Mouse (Mus musculus): ENCODE data around the gene Atpaf1. TPM values are rescaled to one million over a fixed set of nuclear protein-coding genes. Genes with fewer than 3 reads are reported as not detected.

Atpaf1 gene
- polyA plus RNA-seq, 1 experiment from 2014 or later = 42.1 TPM

DNA sequence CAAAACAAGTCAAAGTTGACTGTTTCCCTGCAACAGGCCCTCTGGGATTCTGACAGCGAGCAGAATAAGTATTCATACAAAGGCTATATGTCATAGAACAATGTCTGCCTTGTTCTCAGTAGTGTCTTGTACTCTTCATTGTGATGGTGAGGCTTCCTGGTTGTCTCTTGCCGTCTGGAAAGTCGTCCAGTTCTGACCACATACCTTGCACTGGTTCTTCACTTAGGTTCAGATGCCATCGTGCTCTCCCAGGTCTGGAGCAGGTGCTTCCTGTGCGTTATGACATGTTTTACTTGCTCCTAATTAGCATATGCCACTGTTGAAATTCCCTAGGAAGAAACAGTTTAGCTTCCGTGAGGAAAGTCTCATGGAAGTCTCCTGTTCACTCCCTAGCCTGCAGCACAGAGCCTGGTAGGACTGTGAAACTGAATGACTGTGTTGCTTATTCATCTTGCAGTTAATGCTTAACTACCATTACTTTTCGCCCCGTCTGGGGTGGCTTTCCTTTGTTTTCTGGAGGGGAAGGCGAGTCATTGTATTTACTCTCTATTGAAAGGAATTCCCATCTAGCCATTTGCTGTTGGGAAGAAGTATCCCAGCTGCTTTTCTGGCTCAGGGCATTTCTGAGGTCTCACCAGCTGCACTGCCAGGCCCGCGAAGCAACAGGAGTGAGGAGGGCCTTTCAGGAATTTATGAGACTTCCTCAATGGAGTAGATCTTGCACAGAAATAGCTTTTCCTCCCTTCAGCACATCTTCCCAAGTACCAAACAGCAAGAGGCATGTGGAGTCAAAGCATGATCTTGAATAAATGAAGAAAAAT, 16.8 kb upstream of the Atpaf1 start:
- Histone ChIP-seq H3K27ac (peak overlapping the region; percentile 30; the same call in 1 of the 2 replicates), H3K36me3 (peaks cover 56% of the 10 kb centered on the region)
- WGBS = 43% methylated on average over 11 of the region's 11 CpGs

DNA sequence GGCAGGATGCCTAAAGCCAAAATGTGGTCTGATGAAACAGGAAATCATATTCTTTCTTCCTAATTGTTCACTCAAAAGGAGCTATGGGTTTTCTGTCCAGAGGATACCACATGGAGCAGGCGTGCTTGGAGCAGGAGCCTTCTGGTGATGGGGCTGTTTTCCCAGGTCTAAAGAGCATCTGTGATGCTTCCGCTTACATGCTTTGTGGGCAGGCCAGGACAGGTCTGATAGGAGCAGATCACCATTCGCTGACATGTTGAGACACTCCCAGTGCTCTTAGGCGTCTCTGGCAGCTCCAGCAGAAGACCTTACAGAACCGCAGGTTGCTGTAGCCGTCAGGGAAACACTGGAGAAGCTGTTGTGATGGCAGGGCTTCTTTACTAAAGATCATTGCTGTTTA, 9.6 kb upstream of the Atpaf1 start:
- no peak overlapping the region for H3K4me2 ChIP-seq (replicated peaks)
- no peak overlapping the region for H3K4me3 ChIP-seq
- no peak overlapping the region for H3K9ac ChIP-seq
- H3K27me3 ChIP-seq = no peaks in the 10 kb centered on the region
- H3K27ac ChIP-seq = no peak overlapping the region
- peaks cover 47% of the 10 kb centered on the region for H3K36me3 ChIP-seq
- no peak for ATAC-seq (ENCODE audit: low FRiP score)
- 85% methylated on average over 6 of the region's 6 CpGs for WGBS
- no peaks in the 10 kb centered on the region for H3K9me3 ChIP-seq (replicated peaks)
- no peaks in the 10 kb centered on the region for H3K4me1 ChIP-seq

More for the DNA sequence above, 16.8 kb upstream of the Atpaf1 start:
- Histone ChIP-seq H3K4me2 (replicated peaks) (no peak overlapping the region), H3K9me3 (replicated peaks) (no peaks in the 10 kb centered on the region), H3K4me3 (no peak overlapping the region), H3K4me1 (no peaks in the 10 kb centered on the region), H3K27me3 (no peaks in the 10 kb centered on the region), H3K9ac (no peak overlapping the region)
- ATAC-seq (ENCODE audit: low FRiP score) = no peak

DNA sequence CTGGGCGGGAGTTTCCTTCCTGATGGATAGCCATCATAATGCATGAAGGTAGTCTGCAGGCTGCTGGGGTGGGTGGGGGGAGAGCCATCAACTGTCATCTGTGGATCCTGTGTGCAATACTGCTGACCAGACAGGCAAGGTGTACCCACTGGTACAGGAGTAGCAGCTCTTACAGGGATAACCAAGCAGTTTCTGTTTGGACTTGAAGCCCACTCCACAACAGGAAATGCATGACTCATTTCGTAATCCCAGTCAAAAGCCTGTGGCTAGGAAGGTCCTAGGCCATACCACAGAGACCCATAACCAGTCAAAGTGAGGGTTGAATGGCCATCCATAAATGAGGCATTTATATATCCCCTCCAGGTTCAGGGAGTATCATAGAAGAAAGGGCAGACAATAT, 7.0 kb upstream of the Atpaf1 start:
- Histone ChIP-seq H3K9me3 (replicated peaks) (no peaks in the 10 kb centered on the region), H3K27ac (no peak overlapping the region), H3K4me2 (replicated peaks) (no peak overlapping the region), H3K4me3 (no peak overlapping the region), H3K9ac (no peak overlapping the region), H3K36me3 (peaks cover 35% of the 10 kb centered on the region), H3K4me1 (no peaks in the 10 kb centered on the region), H3K27me3 (no peaks in the 10 kb centered on the region)
- no peak for ATAC-seq (ENCODE audit: low FRiP score)
- 89% methylated on average over 2 of the region's 2 CpGs for WGBS

DNA sequence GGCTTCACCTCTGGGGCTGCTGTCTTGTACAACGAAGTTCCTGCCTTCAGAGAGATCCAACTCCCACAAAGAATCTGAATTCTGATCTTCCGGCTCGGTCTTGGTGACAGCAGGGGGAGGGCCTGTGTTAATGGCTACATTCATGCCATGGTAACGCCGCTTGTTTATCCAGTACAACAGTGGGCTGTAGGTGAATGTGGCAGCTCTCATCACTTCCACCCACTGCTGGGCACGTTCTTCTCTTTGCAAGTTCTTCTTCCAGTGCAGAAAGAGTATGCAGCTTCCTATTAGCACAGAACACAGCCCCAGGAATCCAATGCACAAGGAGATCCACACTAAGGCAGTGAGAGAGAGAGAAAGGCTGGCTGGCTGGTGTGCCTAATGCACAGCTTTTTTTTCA, 4.3 kb upstream of the Atpaf1 start:
- H3K4me3 ChIP-seq = no peak overlapping the region
- 44% methylated on average over 6 of the region's 6 CpGs for WGBS
- no peak for ATAC-seq (ENCODE audit: low FRiP score)

DNA sequence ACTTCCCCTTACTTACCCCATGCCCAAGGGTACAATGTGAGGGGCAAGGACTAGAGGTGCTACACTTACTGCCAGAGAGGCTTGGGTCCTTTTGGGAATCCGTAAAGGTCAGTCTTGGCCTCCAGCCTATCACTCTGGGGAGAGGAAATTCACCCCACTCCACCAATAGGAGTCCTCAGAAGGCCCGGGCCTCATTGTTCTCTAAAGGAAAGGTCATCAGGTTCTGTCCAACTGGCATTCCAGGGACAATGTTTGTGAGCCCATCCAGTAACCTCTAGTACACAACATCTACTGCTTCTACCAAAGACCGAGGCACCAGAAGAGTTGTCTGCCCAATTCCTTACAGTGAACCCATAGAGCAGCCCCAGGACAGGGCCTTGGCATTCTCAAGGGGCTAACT, 3.7 kb upstream of the Atpaf1 start, which contains the start of gene Tex38:
Gene Tex38, minus strand, starts transcription at position 101 of the 400 bp plus-strand sequence.
- Histone ChIP-seq H3K36me3 (peaks cover 20% of the 10 kb centered on the region), H3K4me3 (no peak within 1 kb of the TSS), H3K27me3 (no peaks in the 10 kb centered on the region), H3K9ac (no peak within 1 kb of the TSS), H3K9me3 (replicated peaks) (no peaks in the 10 kb centered on the region), H3K4me1 (peaks cover 10% of the 10 kb centered on the region), H3K4me2 (replicated peaks) (no peak within 1 kb of the TSS), H3K27ac (no peak within 1 kb of the TSS)
- 84% methylated on average over 3 of the region's 3 CpGs for WGBS
- no peak for ATAC-seq (ENCODE audit: low FRiP score)

More for the DNA sequence above, 4.3 kb upstream of the Atpaf1 start:
- no peak overlapping the region for H3K4me2 ChIP-seq (replicated peaks)
- no peaks in the 10 kb centered on the region for H3K27me3 ChIP-seq
- H3K36me3 ChIP-seq = peaks cover 20% of the 10 kb centered on the region
- peaks cover 4% of the 10 kb centered on the region for H3K4me1 ChIP-seq
- no peaks in the 10 kb centered on the region for H3K9me3 ChIP-seq (replicated peaks)
- H3K9ac ChIP-seq = no peak overlapping the region
- H3K27ac ChIP-seq = no peak overlapping the region

DNA sequence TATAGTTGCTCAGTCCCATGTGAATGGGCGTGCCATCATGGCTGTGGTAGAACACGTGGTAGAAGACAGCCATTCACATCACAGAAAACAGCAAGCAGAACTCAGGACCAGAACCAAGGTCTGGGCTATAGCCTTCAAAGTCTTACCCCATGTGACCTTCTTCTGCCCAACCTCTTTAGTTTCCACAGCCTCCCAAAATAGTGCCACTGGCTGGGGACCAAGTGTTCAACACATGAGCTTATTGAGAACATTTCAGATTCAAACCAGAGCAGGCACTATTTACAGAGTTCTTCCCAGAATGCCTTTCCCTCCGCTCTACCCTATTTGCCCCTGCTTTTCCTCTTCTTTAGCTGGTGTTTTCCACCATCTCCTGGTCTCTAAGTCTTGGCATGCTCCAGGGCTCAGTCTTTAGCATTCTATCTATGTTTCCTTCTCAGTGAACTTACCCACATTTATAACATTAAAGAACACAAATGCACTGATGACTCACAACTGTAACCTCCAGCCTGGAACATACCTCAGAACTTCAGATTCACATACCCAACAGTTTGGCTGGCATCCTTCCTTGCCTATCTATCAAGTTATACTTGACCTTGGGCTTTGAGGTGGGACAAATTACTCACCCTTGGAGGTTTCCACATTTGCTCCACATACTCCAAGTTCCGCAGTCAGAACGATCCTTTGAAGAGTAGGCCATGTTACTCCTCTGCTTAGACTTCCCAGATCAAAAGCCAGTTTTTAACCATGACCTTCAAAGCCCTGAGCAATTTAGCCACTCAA, 2.4 kb upstream of the Atpaf1 start:
- 92% methylated on average over 5 of the region's 5 CpGs for WGBS
- Histone ChIP-seq H3K9ac (no peak overlapping the region), H3K4me2 (replicated peaks) (no peak overlapping the region), H3K36me3 (peaks cover 10% of the 10 kb centered on the region; the same call in 1 of the 2 replicates), H3K27me3 (no peaks in the 10 kb centered on the region), H3K4me1 (peaks cover 10% of the 10 kb centered on the region), H3K27ac (no peak overlapping the region), H3K9me3 (replicated peaks) (no peaks in the 10 kb centered on the region), H3K4me3 (no peak overlapping the region)
- no peak for ATAC-seq (ENCODE audit: low FRiP score)

DNA sequence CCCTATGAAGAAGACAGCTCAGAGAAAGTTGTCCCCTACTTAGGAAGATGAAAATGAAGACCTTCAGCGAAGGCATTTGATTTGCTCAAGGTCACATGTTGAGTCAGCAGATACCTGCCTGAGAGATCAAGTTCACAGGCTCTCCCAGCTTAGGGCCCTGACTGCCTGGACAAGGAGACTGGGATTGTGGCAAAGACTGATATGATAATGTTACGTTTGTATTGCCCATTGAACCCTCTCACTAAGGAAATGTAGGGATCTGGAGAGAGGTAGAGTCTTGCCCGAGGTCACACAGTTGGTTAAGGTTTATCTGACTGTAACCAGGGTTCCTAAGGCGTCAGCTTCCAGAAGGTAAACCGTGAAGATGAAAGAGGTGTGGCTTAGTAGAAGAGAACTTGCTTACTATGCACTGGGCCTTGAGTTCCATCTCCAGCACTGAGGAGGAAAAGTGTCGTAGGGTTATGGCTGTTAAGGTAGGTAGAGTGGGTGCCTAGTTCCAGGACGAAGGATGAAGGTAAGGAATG, 961 bp downstream of the Atpaf1 start:
- Histone ChIP-seq H3K4me2 (replicated peaks) (peak overlapping the region; percentile 57), H3K27me3 (no peaks in the 10 kb centered on the region), H3K9me3 (replicated peaks) (no peaks in the 10 kb centered on the region), H3K36me3 (peaks cover 11% of the 10 kb centered on the region), H3K4me3 (peak overlapping the region; percentile 78), H3K4me1 (peaks cover 10% of the 10 kb centered on the region), H3K9ac (peak overlapping the region; percentile 85), H3K27ac (no peak overlapping the region)
- WGBS = 57% methylated on average over 7 of the region's 7 CpGs
- ATAC-seq (ENCODE audit: low FRiP score) = peak; percentile 15; the same call in 1 of the 2 replicates

DNA sequence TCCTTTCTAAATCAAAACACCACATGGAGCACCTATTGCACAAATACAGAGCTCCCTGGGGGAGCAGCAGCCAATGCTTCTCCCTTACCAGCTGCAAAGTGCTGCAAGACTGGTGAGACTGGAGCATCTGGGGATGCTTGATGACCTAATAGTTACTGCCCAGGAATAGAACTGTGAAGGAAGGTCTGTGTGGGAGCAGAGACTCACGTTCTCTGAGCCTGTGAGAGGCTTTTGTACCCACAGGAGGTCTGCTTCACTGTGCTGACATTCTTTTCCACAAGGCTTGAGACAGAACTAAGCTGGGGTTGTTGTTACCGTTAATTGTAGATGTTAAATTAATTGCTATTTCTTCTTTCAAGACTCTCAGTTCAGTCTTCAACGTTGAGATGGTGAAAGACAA, 6.3 kb downstream of the Atpaf1 start:
- Histone ChIP-seq H3K4me1 (peaks cover under 1% of the 10 kb centered on the region; the same call in 1 of the 2 replicates), H3K4me2 (replicated peaks) (no peak overlapping the region), H3K9me3 (replicated peaks) (no peaks in the 10 kb centered on the region), H3K4me3 (no peak overlapping the region), H3K9ac (no peak overlapping the region), H3K27ac (no peak overlapping the region), H3K36me3 (peaks cover 34% of the 10 kb centered on the region), H3K27me3 (no peaks in the 10 kb centered on the region)
- 86% methylated on average over 3 of the region's 3 CpGs for WGBS
- ATAC-seq (ENCODE audit: low FRiP score) = no peak

DNA sequence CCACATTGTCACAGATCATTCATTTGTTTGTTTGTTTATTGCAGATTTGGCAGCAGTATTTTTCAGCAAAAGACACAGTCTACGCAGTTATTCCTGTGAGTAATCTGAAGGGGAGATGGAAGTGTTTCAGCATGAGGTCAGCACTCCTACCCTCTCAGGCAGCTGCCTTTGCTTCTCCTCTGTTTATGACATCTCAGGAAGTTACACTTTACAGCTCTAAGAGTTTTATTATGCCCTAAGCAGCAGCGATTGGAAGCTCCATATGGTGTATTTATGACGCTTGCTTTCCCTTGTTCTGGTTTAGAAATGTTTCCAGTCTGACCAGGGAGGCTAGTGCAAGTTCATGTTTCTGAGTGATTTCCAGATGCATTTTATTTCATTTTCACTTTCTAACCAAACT, 10.7 kb downstream of the Atpaf1 start:
- no peak for ATAC-seq (ENCODE audit: low FRiP score)

DNA sequence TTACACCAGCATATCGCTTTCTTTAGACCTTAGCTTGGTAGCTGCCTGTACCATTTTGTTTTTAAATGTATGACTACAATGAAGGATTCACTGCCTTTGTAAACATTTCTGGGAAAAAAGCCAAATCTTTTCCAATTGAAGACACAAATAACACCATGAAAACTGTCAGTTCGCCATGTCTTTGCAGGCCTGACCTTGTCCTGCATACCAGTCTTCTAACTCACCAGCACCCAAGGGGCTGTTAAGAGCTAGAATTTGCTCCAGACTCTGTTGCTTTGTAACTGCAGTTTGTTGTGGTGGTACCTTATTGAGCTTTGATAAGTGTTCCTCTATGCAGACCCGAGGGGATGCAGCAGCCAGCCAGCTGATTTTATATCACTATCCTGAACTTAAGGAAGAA, 15.4 kb downstream of the Atpaf1 start:
- H3K4me2 ChIP-seq (replicated peaks) = no peak overlapping the region
- no peaks in the 10 kb centered on the region for H3K27me3 ChIP-seq
- 82% methylated on average over 3 of the region's 3 CpGs for WGBS
- peaks cover 52% of the 10 kb centered on the region for H3K36me3 ChIP-seq
- H3K9me3 ChIP-seq (replicated peaks) = no peaks in the 10 kb centered on the region
- H3K27ac ChIP-seq = no peak overlapping the region
- H3K9ac ChIP-seq = no peak overlapping the region
- no peaks in the 10 kb centered on the region for H3K4me1 ChIP-seq
- no peak for ATAC-seq (ENCODE audit: low FRiP score)
- no peak overlapping the region for H3K4me3 ChIP-seq

More for the DNA sequence above, 10.7 kb downstream of the Atpaf1 start:
- Histone ChIP-seq H3K36me3 (peaks cover 55% of the 10 kb centered on the region), H3K9ac (no peak overlapping the region), H3K27me3 (no peaks in the 10 kb centered on the region), H3K4me1 (no peaks in the 10 kb centered on the region), H3K9me3 (replicated peaks) (no peaks in the 10 kb centered on the region), H3K27ac (no peak overlapping the region), H3K4me2 (replicated peaks) (no peak overlapping the region), H3K4me3 (no peak overlapping the region)
- WGBS = 93% methylated on average over 3 of the region's 3 CpGs

DNA sequence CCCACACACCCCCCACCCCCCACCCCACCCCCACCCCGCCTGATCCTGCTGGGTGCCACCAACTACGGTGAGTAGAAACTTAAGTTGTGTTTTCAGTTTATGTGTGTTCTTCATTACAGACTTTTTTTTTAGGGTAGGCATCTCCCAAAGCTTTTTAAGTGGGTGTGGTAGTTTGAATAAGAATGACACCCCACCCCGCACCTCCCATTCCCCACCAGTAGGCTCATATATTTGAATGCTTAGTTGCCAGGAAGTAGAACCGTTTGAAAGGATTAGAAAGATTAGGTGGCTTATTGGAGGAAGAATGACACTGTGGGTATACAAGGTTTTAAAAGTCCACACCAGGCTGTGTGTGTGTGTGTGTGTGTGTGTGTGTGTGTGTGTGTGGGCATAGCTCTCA, 27.7 kb downstream of the Atpaf1 start:
- Histone ChIP-seq H3K4me1 (no peaks in the 10 kb centered on the region), H3K27ac (no peak overlapping the region), H3K4me3 (no peak overlapping the region), H3K27me3 (no peaks in the 10 kb centered on the region), H3K9me3 (replicated peaks) (no peaks in the 10 kb centered on the region), H3K36me3 (peaks cover 26% of the 10 kb centered on the region), H3K9ac (no peak overlapping the region), H3K4me2 (replicated peaks) (no peak overlapping the region)
- ATAC-seq (ENCODE audit: low FRiP score) = no peak
- WGBS = 87% methylated on average over 4 of the region's 4 CpGs

DNA sequence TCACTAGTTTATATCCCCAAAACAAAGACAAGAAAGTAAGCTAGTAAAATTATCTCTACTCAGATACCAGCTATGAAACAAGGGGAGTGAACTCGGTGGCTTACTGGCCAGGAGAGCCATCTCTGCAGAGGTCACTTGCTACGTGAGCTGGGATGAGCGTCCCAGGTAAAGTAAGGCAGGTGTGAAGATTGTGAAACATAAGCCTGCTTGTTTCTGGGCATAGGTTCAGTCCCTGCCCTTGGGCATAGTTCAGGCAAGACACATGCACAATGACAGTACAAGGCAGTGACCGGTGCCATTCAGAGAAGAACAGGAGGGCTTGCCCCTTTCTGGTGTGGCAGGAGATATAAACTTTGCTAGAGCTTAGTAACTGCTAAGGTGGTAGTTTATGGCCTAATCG, 31.0 kb downstream of the Atpaf1 start:
- H3K4me1 ChIP-seq = no peaks in the 10 kb centered on the region
- 90% methylated on average over 5 of the region's 5 CpGs for WGBS
- no peak overlapping the region for H3K4me3 ChIP-seq
- H3K9ac ChIP-seq = no peak overlapping the region
- no peaks in the 10 kb centered on the region for H3K9me3 ChIP-seq (replicated peaks)
- H3K4me2 ChIP-seq (replicated peaks) = no peak overlapping the region
- H3K27ac ChIP-seq = no peak overlapping the region
- H3K27me3 ChIP-seq = no peaks in the 10 kb centered on the region
- H3K36me3 ChIP-seq = peaks cover 26% of the 10 kb centered on the region
- no peak for ATAC-seq (ENCODE audit: low FRiP score)
